Mouse (Mus musculus) stomach, embryonic 15.5 days (tissue): ENCODE measurements around the gene Gng3. TPM values are rescaled to one million over a fixed set of nuclear protein-coding genes. Genes with fewer than 3 reads are reported as not detected.
"Not testable (repeated sequence)": the region's sequence is repeated elsewhere in the genome, so short reads cannot be mapped to it uniquely, and the experiment has no call there.

Experiments used
- ATAC-seq: fragments of 200-750 bp; cut with Nextera tagmentation; 2 replicates; pipeline ENCODE4 v1.8.0; 2017; ENCODE audit warnings: low read depth, moderate number of reproducible peaks, moderate TSS enrichment; ENCODE audit not compliant: insufficient read depth, low FRiP score
- H3K27ac ChIP-seq: fragments of 300-500 bp; sonication (generic); 2 replicates; pipeline ENCODE4 v1.5.1; 2015; ENCODE audit warnings: mild to moderate bottlenecking, inconsistent platforms
- H3K27me3 ChIP-seq: fragments of 300-500 bp; sonication (generic); replicated peaks from 2 replicates; pipeline ENCODE4 v1.6.1; 2015; ENCODE audit warnings: inconsistent platforms
- H3K36me3 ChIP-seq: fragments of 300-500 bp; sonication (generic); 2 replicates; pipeline ENCODE4 v1.6.1; 2015; ENCODE audit warnings: inconsistent platforms
- H3K4me1 ChIP-seq: fragments of 300-500 bp; sonication (generic); 2 replicates; pipeline ENCODE4 v1.6.1; 2015; ENCODE audit warnings: inconsistent platforms
- H3K4me2 ChIP-seq: fragments of 300-500 bp; sonication (generic); 2 replicates; pipeline ENCODE4 v1.6.1; 2015; ENCODE audit warnings: mild to moderate bottlenecking, inconsistent platforms
- H3K4me3 ChIP-seq: fragments of 300-500 bp; sonication (generic); replicated peaks from 2 replicates; pipeline ENCODE4 v1.5.1; 2015; ENCODE audit warnings: inconsistent platforms
- H3K9ac ChIP-seq: fragments of 300-500 bp; sonication (generic); 2 replicates; pipeline ENCODE4 v1.6.1; 2015; ENCODE audit warnings: inconsistent platforms
- H3K9me3 ChIP-seq: fragments of 300-500 bp; sonication (generic); 2 replicates; pipeline ENCODE4 v1.6.1; 2016; ENCODE audit warnings: inconsistent platforms
- WGBS: fragments of 180-500 bp; shearing (Covaris S2); methylation state at CpG from one replicate; pipeline ENCODE4 v1.1.7; 2015; 5-methylcytosine and 5-hydroxymethylcytosine counted together
- polyA plus RNA-seq: library from polyadenylated mRNA; unstranded; fragments of >200 nt; fragmentation: Nextera tagmentation; extraction: Ambion mirVana; gene quantifications from 2 replicates; pipeline ENCODE4 v1.2.1, GENCODE M21; 2015

The Gng3 gene
- polyA plus RNA-seq, 1 experiment from 2014 or later = 14.7 TPM

DNA sequence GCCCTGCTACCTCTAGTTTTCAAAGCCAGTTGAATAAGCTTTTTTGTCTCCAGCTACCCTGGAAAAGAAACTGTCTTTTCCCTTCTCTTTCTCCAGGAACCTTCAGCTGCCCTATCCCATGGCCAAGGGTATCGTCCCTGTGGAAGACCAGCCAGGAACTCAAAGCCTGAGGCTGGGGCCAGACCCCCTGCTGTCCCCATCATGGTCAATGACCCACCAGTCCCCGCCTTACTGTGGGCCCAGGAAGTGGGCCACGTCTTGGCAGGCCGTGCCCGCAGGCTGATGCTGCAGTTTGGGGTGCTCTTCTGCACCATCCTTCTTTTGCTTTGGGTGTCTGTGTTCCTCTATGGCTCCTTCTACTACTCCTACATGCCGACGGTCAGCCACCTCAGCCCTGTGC is 2.0 kb upstream of the Gng3 start:
- 0 out of 2 replicates have a peak overlapping the region, but pooled peaks have one; percentile 30 for H3K9ac ChIP-seq
- 92% methylated on average over 7 of the region's 7 CpGs for WGBS

DNA sequence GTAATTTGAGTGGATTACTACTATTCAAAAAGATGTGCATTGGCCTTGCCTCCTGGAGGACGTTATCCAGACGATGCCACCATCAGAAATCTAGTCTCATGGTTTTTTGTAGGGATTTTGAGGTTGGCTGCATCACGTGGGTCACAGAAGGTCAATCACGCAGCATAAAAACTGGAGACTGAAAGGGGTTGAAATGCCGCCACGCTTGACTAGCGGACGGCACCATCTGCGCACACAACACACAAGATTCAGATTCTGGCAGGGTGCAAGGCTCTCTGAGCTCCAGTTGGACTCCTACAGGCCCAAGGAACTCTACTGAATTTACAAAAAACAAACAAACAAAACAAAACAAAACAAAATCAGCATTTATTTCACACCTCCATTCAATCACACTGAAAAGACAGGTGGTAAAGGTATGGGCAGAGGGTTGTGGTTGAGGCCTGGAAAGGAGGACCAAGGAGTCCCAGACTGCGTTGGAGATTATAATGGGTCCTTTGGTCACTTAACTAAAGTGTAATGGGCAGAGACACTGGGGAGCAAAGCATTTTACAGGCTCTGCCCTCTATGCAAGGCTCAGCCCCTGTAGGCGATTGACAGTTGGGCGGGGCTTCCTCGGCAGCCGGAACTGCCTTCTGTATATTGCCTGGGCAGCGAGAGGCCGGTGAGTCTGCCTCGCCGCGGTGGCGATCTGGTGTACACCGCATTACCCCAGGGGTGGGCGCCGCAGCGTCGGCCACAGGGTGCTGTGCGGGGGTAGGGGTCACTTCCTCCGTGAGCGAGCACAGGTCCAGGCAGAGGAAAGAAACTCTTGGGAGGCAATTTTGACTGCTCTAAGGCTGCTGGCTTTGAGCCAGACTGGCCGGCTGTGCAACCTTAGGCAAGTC is 1.2 kb upstream of the Gng3 start:
- Histone ChIP-seq H3K4me3 (peak overlapping the region; percentile 49), H3K27ac (no peak overlapping the region), H3K4me1 (peaks cover 20% of the 10 kb centered on the region), H3K36me3 (no peaks in the 10 kb centered on the region; the same call in 1 of the 2 replicates), H3K9me3 (no peaks in the 10 kb centered on the region), H3K9ac (peak overlapping the region; percentile 30; the same call in 1 of the 2 replicates), H3K4me2 (peak overlapping the region; percentile 75), H3K27me3 (no peaks in the 10 kb centered on the region)
- WGBS = 26% methylated on average over 29 of the region's 29 CpGs
- peak; percentile 70 for ATAC-seq

More for the DNA sequence above, 2.0 kb upstream of the Gng3 start:
- no peaks in the 10 kb centered on the region for H3K9me3 ChIP-seq
- H3K36me3 ChIP-seq = peaks cover 4% of the 10 kb centered on the region
- peaks cover 20% of the 10 kb centered on the region for H3K4me1 ChIP-seq
- H3K27ac ChIP-seq = no peak overlapping the region
- no peak for ATAC-seq
- H3K4me3 ChIP-seq = peak overlapping the region; percentile 49
- no peaks in the 10 kb centered on the region for H3K27me3 ChIP-seq
- H3K4me2 ChIP-seq = peak overlapping the region; percentile 75

DNA sequence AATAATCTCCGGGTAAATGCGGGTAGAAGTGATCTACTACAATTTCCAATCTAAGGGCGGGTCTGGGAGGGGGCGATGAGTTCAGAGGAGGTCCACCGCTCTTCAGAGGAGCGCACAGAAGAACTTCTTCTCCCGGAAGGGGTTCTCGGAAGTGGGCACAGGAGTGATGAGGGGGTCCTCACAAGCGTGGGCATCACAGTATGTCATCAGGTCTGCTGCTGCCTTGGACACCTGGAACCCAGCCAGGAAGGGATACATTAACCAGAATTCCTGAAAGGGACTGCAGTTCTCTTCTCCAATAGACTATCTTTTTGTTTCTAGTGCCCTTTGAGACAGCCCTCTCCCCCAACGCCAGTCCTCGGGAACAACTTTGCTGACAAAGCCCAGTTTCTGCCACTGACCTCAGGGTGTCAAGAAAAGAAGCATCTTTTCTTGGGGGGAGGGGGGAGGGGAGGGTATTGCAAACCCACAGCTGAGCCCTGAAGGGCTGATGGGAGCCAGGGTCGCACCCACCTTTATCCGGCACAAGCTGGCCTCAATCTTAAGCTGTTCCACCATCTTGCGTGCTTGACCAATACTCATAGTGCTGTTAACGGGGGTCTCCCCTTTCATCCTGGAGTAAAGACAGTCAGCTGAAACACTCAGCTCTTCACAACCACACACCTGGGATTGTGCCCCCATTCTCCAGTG is 808 bp downstream of the Gng3 start:
- Histone ChIP-seq H3K4me3 (peak overlapping the region; percentile 61), H3K9me3 (no peaks in the 10 kb centered on the region), H3K4me1 (peaks cover 20% of the 10 kb centered on the region), H3K27me3 (no peaks in the 10 kb centered on the region), H3K27ac (peak overlapping the region; percentile 98), H3K36me3 (peaks cover 13% of the 10 kb centered on the region), H3K9ac (peak overlapping the region; percentile 67; the same call in 1 of the 2 replicates), H3K4me2 (peak overlapping the region; percentile 92)
- ATAC-seq = 0 out of 2 replicates have a peak, but pooled peaks have one; percentile 1
- WGBS = 18% methylated on average over 15 of the region's 15 CpGs

DNA sequence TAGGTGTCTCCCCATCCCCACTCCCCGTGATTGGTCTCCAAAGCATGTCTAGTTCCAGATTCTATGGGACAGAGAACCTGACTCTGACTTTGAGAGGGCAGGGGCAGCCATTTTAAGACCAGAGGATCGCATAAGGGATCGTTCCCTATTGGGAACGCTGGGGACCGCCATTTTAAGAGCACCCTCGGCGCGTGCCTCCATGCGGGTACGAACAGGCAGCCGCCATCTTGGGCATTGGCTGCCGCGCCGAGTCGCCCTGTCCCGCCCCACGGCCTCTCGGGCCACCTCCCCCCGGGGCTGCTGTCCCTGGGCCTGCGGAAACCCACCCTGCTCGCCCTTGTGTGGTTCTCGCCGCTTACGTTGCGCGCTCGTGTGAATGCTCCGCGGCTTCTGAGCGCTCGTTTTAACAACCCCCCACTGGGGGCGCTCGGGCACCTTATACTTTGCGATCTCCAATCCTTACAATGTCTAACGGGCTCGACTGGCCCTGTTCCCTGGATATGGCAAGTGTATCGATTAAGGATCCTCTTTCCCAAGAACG is 1.7 kb downstream of the Gng3 start, which contains the start of gene Bscl2:
Gene Bscl2, plus strand, starts transcription at position 217 of the 541 bp plus-strand sequence.
- peak; percentile 69 for ATAC-seq
- no peaks in the 10 kb centered on the region for H3K9me3 ChIP-seq
- H3K36me3 ChIP-seq = peaks cover 22% of the 10 kb centered on the region
- peak within 1 kb of the TSS; percentile 67; the same call in 1 of the 2 replicates for H3K9ac ChIP-seq
- H3K4me3 ChIP-seq = peak within 1 kb of the TSS; percentile 61
- peak within 1 kb of the TSS; percentile 98 for H3K27ac ChIP-seq
- peak within 1 kb of the TSS; percentile 92 for H3K4me2 ChIP-seq
- 1% methylated on average over 38 of the region's 38 CpGs for WGBS
- H3K27me3 ChIP-seq = no peaks in the 10 kb centered on the region
- peaks cover 20% of the 10 kb centered on the region for H3K4me1 ChIP-seq

GRCm38 (mm10) chr19:8836327-8836726 is 2.7 kb downstream of the Gng3 start:
- peaks cover 30% of the 10 kb centered on the region for H3K36me3 ChIP-seq
- 96% methylated on average over 10 of the region's 10 CpGs for WGBS
- not testable (repeated sequence) for H3K9me3 ChIP-seq, H3K27me3 ChIP-seq, H3K9ac ChIP-seq, H3K4me2 ChIP-seq, ATAC-seq, H3K4me3 ChIP-seq
- 0 out of 2 replicates have a peak overlapping the region, but pooled peaks have one; percentile 98 for H3K27ac ChIP-seq
- H3K4me1 ChIP-seq = peaks cover 20% of the 10 kb centered on the region

DNA sequence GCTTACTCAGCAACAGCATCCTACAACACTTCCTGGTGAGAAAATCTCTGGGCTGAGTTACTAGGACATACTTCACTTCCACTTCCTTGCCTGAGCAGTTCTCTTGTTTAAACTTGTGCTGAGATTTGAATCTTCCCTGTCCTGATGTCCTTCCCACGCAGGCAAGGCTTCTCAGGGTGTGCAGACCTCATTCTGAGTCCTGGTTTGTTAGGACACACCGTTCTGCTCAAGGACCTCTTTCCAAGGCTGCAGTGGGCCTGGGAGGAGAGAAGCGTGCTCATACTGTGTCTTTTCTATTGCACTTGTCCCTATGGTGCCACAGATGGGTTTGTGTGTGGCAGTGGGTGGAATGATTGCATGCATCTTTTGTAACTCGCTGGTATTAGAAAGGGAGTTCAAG is 6.0 kb downstream of the Gng3 start:
- Histone ChIP-seq H3K9me3 (no peaks in the 10 kb centered on the region), H3K4me3 (no peak overlapping the region), H3K4me2 (no peak overlapping the region), H3K9ac (no peak overlapping the region), H3K36me3 (peaks cover 62% of the 10 kb centered on the region), H3K27ac (no peak overlapping the region), H3K4me1 (no peaks in the 10 kb centered on the region; the same call in 1 of the 2 replicates), H3K27me3 (no peaks in the 10 kb centered on the region)
- ATAC-seq = no peak
- 89% methylated on average over 4 of the region's 4 CpGs for WGBS

DNA sequence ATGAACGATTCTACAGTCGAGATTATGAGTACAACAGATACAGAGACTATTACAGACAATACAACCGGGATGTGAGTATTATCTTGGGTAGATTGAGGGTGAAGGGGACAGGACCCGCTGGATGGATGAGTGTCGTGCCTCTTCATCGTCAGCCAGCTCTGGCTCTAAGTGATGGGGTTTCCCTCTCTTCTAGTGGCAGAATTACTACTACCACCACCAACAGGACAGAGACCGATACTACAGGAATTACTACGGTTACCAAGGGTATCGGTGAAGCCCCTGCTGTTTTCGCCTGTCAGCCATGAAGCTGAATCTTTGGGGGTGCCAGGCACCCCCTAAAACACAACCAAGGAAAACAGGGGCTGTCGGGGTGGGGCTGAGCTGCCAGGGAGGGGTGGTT is 7.7 kb downstream of the Gng3 start:
- no peaks in the 10 kb centered on the region for H3K9me3 ChIP-seq
- peaks cover 75% of the 10 kb centered on the region for H3K36me3 ChIP-seq
- 82% methylated on average over 11 of the region's 11 CpGs for WGBS

DNA sequence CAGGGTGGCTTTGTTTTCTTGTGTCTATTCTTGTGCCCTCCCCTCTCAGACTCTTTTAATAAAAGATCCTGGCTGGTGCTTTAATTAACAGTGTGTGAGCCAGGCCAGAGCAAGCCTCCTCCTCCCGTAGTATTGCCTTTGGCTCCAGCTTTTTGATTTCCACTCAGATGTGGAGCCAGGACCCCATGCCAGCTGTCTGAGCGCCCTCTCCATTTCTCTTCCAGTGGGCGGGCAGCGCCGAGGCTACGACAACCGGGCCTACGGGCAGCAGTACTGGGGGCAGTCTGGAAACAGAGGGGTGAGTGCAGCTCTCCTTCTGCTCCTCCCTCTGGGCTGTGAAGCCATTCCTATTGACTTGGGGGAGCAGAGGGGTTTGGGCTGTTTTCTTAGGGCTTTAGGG is 8.3 kb downstream of the Gng3 start:
- no peak overlapping the region for H3K27ac ChIP-seq
- H3K9me3 ChIP-seq = no peaks in the 10 kb centered on the region
- H3K4me3 ChIP-seq = no peak overlapping the region
- 91% methylated on average over 8 of the region's 8 CpGs for WGBS
- no peak overlapping the region for H3K9ac ChIP-seq
- H3K27me3 ChIP-seq = no peaks in the 10 kb centered on the region
- H3K36me3 ChIP-seq = peaks cover 80% of the 10 kb centered on the region
- no peak overlapping the region for H3K4me2 ChIP-seq
- ATAC-seq = no peak
- no peaks in the 10 kb centered on the region for H3K4me1 ChIP-seq

More for the DNA sequence above, 7.7 kb downstream of the Gng3 start:
- Histone ChIP-seq H3K4me3 (no peak overlapping the region), H3K27me3 (no peaks in the 10 kb centered on the region), H3K27ac (no peak overlapping the region), H3K9ac (no peak overlapping the region), H3K4me1 (no peaks in the 10 kb centered on the region), H3K4me2 (no peak overlapping the region)
- no peak for ATAC-seq

- no peak within 1 kb of the TSS for H3K4me2 ChIP-seq
- no peak within 1 kb of the TSS for H3K27ac ChIP-seq
- no peak within 1 kb of the TSS for H3K4me3 ChIP-seq
- no peaks in the 10 kb centered on the region for H3K27me3 ChIP-seq
- H3K9ac ChIP-seq = no peak within 1 kb of the TSS
- ATAC-seq = no peak
- H3K9me3 ChIP-seq = no peaks in the 10 kb centered on the region
- H3K4me1 ChIP-seq = no peaks in the 10 kb centered on the region
- peaks cover 85% of the 10 kb centered on the region for H3K36me3 ChIP-seq
- WGBS = 86% methylated on average over 8 of the region's 8 CpGs
These were observed 9.3 kb downstream of the Gng3 start, which contains the start of gene AC129217.1 for GRCm38 (mm10) chr19:8829660-8830059. Gene AC129217.1, plus strand, starts transcription at chr19:8829773.

DNA sequence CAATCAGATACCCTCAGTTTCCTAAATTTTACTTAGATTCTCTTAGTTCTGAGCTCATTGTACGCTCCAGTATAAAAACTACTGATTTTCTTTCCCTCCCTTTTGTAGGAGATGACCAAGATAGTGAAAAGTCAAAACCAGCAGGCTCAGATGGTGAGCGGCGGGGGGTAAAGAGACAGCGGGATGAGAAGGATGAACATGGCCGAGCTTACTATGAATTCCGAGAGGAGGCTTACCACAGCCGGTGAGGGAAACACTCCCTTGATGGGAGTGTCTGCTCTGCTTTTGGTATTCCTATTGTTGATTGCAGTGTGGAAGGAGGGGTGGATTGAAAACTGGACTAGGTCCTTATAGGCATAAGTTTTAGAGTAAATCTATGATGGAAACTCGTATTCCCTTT is 16.3 kb downstream of the Gng3 start:
- Histone ChIP-seq H3K9ac (no peak overlapping the region), H3K4me1 (peaks cover 14% of the 10 kb centered on the region; the same call in 1 of the 2 replicates), H3K4me3 (no peak overlapping the region; the same call in 1 of the 2 replicates), H3K9me3 (no peaks in the 10 kb centered on the region), H3K27ac (no peak overlapping the region), H3K27me3 (no peaks in the 10 kb centered on the region), H3K4me2 (peak overlapping the region; percentile 73), H3K36me3 (peaks cover 35% of the 10 kb centered on the region)
- 69% methylated on average over 8 of the region's 8 CpGs for WGBS
- ATAC-seq = no peak

- peak overlapping the region; percentile 93 for H3K4me3 ChIP-seq
- H3K27ac ChIP-seq = peak overlapping the region; percentile 100
- WGBS = under 1% methylated on average over 7 of the region's 7 CpGs
- no peak for ATAC-seq
- H3K9ac ChIP-seq = peak overlapping the region; percentile 98
- peaks cover 25% of the 10 kb centered on the region for H3K36me3 ChIP-seq
- peak overlapping the region; percentile 73 for H3K4me2 ChIP-seq
- H3K4me1 ChIP-seq = peaks cover 24% of the 10 kb centered on the region; the same call in 1 of the 2 replicates
- no peaks in the 10 kb centered on the region for H3K27me3 ChIP-seq
- H3K9me3 ChIP-seq = no peaks in the 10 kb centered on the region
These were observed 17.8 kb downstream of the Gng3 start for GRCm38 (mm10) chr19:8821146-8821545.
